ENCODE assay signal across 23 mouse cellular contexts in genomic region chr1:52131787-52132377, GRCm38 (mm10). TPM values are rescaled to one million over a fixed set of nuclear protein-coding genes. Genes with fewer than 3 reads are reported as not detected.
DNase-seq lines count a peak whose midpoint lies in the region; ATAC-seq and TF ChIP-seq lines count a peak whose summit lies in the region.
"Had no signal": no experiment of that assay in that cellular context is flagged by ENCODE, and none has a peak within 500 bp of the region (broad histone marks: within the 10 kb centered on the region; RNA-seq: fewer than 3 reads in every experiment).

No protein-coding gene starts in this region.

- DNase-seq in gastrocnemius, adult 2 months: no peak
- no peak for DNase-seq in gastrocnemius, adult 8-10 months (ENCODE audit: low spot score in 2 of 2)
- DNase-seq in left cerebral cortex, adult 2 months (ENCODE audit: extremely low spot score in 1 of 2, low spot score in 2 of 2): no peak
- no peak for DNase-seq in left cerebral cortex, postnatal 36 days (ENCODE audit: low spot score in 2 of 2)
- DNase-seq in right cerebral cortex, adult 2 months (ENCODE audit: low spot score in 2 of 2): peak; percentile 30 to 32
- DNase-seq in right cerebral cortex, postnatal 4 days: no peak
- DNase-seq: adrenal gland, postnatal 10 days; B cell, adult 2 months; cerebellum, adult 9-10 months; heart, postnatal 10 days; kidney, adult 18-20 months; kidney, postnatal 10 days; right cerebral cortex, postnatal 25 days; thymus, postnatal 25 days had no signal

- ATAC-seq in granulocyte monocyte progenitor cell, adult 5-6 weeks (replicated peaks; ENCODE audit: poor library complexity, severe bottlenecking): no peak
- ATAC-seq: forebrain, embryonic 16.5 days; liver, embryonic 12.5 days had no signal

- intact Hi-C loops in gastrocnemius, adult 2 months (cut with DNase I): no loop called here
- intact Hi-C loops in left cerebral cortex, adult 2 months (cut with DNase I): no loop called here
- intact Hi-C loops in left cerebral cortex, postnatal 36 days (cut with DNase I): no loop called here

- no peak overlapping the region for H3K27ac ChIP-seq in gastrocnemius, adult 2 months
- no peak overlapping the region for H3K27ac ChIP-seq in left cerebral cortex, adult 2 months
- H3K27ac ChIP-seq: embryonic facial prominence, embryonic 10.5 days; hindbrain, embryonic 10.5 days; limb, embryonic 12.5 days; liver, embryonic 12.5 days; lung, embryonic 15.5 days; macrophage had no signal

- no peak overlapping the region for H3K4me3 ChIP-seq in gastrocnemius, adult 2 months
- H3K4me3 ChIP-seq in left cerebral cortex, adult 2 months: no peak overlapping the region
- H3K4me3 ChIP-seq: embryonic facial prominence, embryonic 10.5 days; heart, embryonic 12.5 days; hindbrain, embryonic 10.5 days; limb, embryonic 12.5 days; liver, embryonic 12.5 days; lung, embryonic 15.5 days had no signal

- peak; percentile 20; the same call in 1 of the 2 replicates for TF ChIP-seq CTCF in gastrocnemius, adult 2 months (IDR thresholded peaks at IDR 0.05)
- TF ChIP-seq CTCF in left cerebral cortex, adult 2 months (IDR thresholded peaks at IDR 0.05): peak; percentile 38

RNA-seq across cellular contexts. Expression of gene Stat1, which starts 12.6 kb away (rescaled TPM):
- 10 to 100 TPM in 1 of 2 experiments, 1 to 10 TPM in 1; 9.2 to 16.4 TPM for total RNA-seq in gastrocnemius, adult 2 months (2021)
- 10 to 100 TPM; 10.5 to 13.0 (median 11.3) TPM for total RNA-seq in gastrocnemius, adult 8-10 months (2022)
- total RNA-seq in left cerebral cortex, adult 2 months (2021): 10 to 100 TPM; 18.0 to 18.3 TPM
- total RNA-seq in left cerebral cortex, postnatal 36 days (2021): 10 to 100 TPM; 19.1 to 19.8 TPM
- 34.7 and 65.5 TPM in 2 replicates for total RNA-seq in granulocyte monocyte progenitor cell, adult 5-6 weeks (2014; fragmentation: Nextera tagmentation)
- 51.1 and 52.7 TPM in 2 replicates for total RNA-seq in granulocyte monocyte progenitor cell, adult 5-6 weeks (2017)

Comparison
In these comparisons a context has a peak if more than half of its experiments do, and no peak if none do; other contexts are left out.
1. DNase-seq: peak in right cerebral cortex, adult 2 months (2 of 2); none in gastrocnemius, adult 2 months (single experiment), gastrocnemius, adult 8-10 months (0 of 2), left cerebral cortex, adult 2 months (0 of 2), left cerebral cortex, postnatal 36 days (0 of 2) and right cerebral cortex, postnatal 4 days (single experiment).